Mouse (Mus musculus) Patski (cell line): ENCODE measurements around the gene Susd1. TPM values are rescaled to one million over a fixed set of nuclear protein-coding genes. Genes with fewer than 3 reads are reported as not detected.

Experiments
- ATAC-seq: fragments of 100-300 bp; one replicate; pipeline ENCODE4 v1.8.0; 2021
- CTCF ChIA-PET: fragments of 350-600 bp; sonication (Branson Sonifier 250); formaldehyde crosslinking; loops from one replicate; lab custom pipeline; 2022; ENCODE audit warnings: inconsistent platforms; lab: Charles Lee
- POLR2A ChIA-PET: fragments of 350-600 bp; sonication (Branson Sonifier 250); formaldehyde crosslinking; loops from one replicate; lab custom pipeline; 2022; ENCODE audit warnings: antibody characterized with exemption, inconsistent platforms; lab: Charles Lee
- DNase-seq: peaks from one replicate; pipeline ENCODE4 v3.0.0-alpha.2; 2011; ENCODE audit warnings: low read depth, low spot score
- H3K27me3 ChIP-seq: fragments of 371-371 bp; one replicate; pipeline ENCODE4 v1.5.1; 2021
- CTCF ChIP-seq: fragments of 100-300 bp; IDR thresholded peaks from one replicate; pipeline ENCODE4 v1.5.1; 2021
- in situ Hi-C: fragments of 300-500 bp; cut with MboI; formaldehyde crosslinking; loops from 3 replicates; pipeline ENCODE4 v1.11.1; 2018; ENCODE audit warnings: low pct_unique_long_range_greater_than_20kb, mixed read lengths
- polyA plus RNA-seq: library from polyadenylated mRNA; unstranded; gene quantifications from one replicate; pipeline ENCODE4 v1.2.3, GENCODE M21; 2021

Gene Susd1
- polyA plus RNA-seq, 1 experiment from 2014 or later, result 2.1 TPM

DNA sequence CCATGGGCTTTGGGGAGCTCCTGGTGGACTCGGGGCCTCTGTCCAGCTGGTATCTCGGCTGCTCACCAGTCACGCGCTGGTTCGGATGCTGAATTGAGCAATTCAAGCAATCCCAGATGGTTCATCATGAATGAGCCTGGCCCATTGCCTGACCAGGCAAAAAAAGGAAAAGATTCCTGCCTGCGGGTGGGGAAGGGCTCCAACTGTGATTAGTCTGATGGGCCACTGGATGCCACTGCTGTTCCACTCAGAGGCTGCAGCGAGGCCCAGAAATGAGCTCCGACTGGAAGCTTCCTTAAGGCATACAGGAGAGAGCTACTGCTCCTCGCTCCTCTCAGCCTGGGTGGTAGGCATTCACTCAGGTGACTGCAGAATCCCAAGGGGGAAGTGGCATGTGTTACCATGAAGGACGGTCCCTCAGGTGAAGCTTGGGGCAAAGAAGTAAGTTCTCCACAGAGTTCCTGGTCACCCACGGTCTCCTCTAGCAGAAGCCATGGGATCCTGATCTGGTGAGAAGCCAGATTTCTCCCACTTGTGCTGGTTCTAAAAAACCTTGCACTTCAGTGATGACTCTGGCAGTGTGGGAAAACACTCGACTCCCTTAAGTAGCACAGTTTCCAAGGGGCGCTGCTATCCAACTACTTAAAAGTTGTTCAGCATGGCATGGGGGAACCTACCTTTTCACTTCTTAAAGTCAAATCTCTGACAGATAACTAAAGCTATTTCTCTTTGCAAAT is 57.3 kb downstream of the Susd1 start:
- POLR2A ChIA-PET, result interaction anchor here (1.0 kb wide), 1 partner anchor 191 kb away, joined by 3 read pairs; no protein-coding TSS in a partner anchor
- peak; percentile 94 for TF ChIP-seq CTCF
- ATAC-seq, result peak; percentile 79

GRCm38 (mm10) chr4:59380478-59380877 is 58.0 kb downstream of the Susd1 start:
- in situ Hi-C loops, result loop anchor here (5.0 kb wide), 1 partner anchor 192 kb away; no protein-coding TSS in a partner anchor
- CTCF ChIA-PET, result interaction anchor here (1.0 to 3.0 kb wide), 19 partner anchors 9 to 404 kb away, joined by 3 to 32 read pairs (median 6); no protein-coding TSS in a partner anchor
- H3K27me3 ChIP-seq, result no peaks in the 10 kb centered on the region
- TF ChIP-seq CTCF, result no peak
- ATAC-seq (no peak), DNase-seq (no peak)
- POLR2A ChIA-PET, result interaction anchor here (0.6 kb wide), 1 partner anchor 400 kb away, joined by 3 read pairs; no protein-coding TSS in a partner anchor

More for the DNA sequence above, 57.3 kb downstream of the Susd1 start:
- CTCF ChIA-PET, result interaction anchor here (0.6 to 3.0 kb wide), 31 partner anchors 10 to 490 kb away, joined by 3 to 32 read pairs (median 4); partner anchors contain the start of gene Hsdl2
- peak; percentile 68 for DNase-seq
- H3K27me3 ChIP-seq, result no peaks in the 10 kb centered on the region
- in situ Hi-C loops, result loop anchor here (5.0 kb wide), 1 partner anchor 191 kb away; no protein-coding TSS in a partner anchor

GRCm38 (mm10) chr4:59379876-59380275 is 58.6 kb downstream of the Susd1 start:
- ChIA-PET POLR2A (interaction anchor here (0.5 to 0.6 kb wide), 2 partner anchors 28 to 401 kb away, joined by 3 read pairs; no protein-coding TSS in a partner anchor), CTCF (interaction anchor here (0.7 to 3.0 kb wide), 7 partner anchors 8 to 195 kb away, joined by 3 to 32 read pairs (median 10); no protein-coding TSS in a partner anchor)
- in situ Hi-C loops, result loop anchor here (5.0 kb wide), 1 partner anchor 192 kb away; no protein-coding TSS in a partner anchor
- no peak for ATAC-seq
- H3K27me3 ChIP-seq, result no peaks in the 10 kb centered on the region
- no peak for DNase-seq
- no peak for TF ChIP-seq CTCF

DNA sequence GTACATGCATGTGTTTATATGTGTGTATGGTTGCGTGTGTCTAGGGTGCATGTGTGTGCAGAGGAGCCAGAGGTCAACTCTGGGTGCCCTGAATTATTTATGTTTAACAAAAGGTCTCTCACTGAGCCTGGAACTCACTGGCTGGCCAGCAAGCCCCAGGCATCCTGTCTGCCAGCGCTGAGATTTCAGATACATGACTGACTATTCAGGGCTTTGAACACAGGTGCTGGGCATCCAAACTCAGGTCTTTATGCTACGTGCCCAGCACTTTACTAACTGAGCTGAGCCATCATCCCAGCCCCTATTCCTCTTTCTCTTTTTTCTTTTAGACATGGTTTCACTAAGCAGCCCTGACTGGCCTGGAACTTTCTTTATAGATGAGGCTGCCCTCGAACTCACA is 59.8 kb downstream of the Susd1 start:
- in situ Hi-C loops, result no loop called here
- ChIA-PET CTCF (no interaction called here), POLR2A (no interaction called here)
- DNase-seq (no peak), ATAC-seq (no peak)
- no peak for TF ChIP-seq CTCF
- no peaks in the 10 kb centered on the region for H3K27me3 ChIP-seq

DNA sequence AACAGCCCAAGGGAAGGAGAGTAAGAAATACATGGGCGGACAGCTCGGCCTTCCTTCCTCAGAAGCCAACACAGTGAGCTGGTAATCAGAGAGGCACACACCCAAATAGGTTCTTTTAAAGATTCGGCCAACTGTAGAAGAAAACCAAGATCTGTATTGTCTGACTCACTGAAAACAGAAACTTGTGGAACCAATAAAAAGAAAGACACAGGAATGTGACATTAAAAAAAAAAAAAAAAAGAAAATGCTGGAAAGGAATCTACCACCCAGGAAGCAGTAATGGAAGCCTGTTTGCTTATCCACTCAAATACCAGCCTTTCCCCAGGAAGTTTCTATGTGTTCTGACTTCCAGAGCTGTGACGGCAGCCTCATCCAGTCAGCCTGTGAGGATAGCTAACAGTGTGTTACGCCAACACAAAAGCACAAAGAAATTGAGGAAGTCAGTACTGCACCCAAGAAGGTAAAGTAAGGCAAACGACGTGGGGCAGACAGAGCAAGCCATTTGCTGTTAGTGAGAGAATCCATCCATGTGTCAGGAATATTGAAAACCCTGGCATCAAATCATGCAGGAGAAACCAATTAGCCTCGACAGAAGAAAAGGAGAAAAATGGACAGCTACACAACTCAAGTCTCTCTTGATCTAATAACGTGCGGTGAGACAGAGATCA is 64.0 kb downstream of the Susd1 start:
- no peaks in the 10 kb centered on the region for H3K27me3 ChIP-seq
- in situ Hi-C loops, result loop anchor here (5.0 to 25.0 kb wide), 2 partner anchors 403 to 563 kb away; no protein-coding TSS in a partner anchor
- ATAC-seq, result no peak
- no peak for DNase-seq
- ChIA-PET POLR2A (no interaction called here), CTCF (interaction anchor here (1.3 to 1.4 kb wide), 2 partner anchors 13 to 195 kb away, joined by 4 read pairs; no protein-coding TSS in a partner anchor)
- TF ChIP-seq CTCF, result no peak

DNA sequence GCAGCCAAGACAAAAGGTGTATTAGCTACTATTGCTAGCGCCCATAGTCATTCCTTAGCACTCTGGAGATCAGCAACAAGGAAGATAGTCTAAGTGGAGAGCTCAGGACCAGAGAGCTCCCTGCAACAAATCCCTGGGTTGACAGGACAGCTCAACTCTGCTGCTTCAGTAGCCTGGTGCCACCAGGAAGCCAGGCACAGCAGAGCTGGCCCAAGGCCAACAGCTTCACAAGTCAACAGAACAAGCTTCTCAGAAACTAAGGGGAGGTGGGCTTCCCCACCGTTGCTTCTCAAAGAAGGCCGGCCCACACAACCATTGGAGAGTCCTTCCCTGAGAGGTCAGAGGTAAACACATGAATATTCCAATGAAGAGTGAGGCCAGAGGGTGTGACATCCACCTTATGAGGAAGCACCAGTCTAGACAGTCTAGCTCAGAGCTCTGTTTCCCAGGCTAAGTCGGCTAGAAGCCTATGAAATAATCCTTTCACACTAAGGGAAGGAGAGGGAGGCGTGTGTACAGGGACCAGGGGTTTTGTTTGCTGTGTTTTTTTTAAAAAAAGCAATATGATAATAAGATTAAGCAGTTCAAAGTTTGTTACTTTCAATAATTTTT is 65.8 kb downstream of the Susd1 start:
- no peak for ATAC-seq
- H3K27me3 ChIP-seq, result no peaks in the 10 kb centered on the region
- TF ChIP-seq CTCF, result no peak
- CTCF ChIA-PET, result interaction anchor here (2.2 to 3.5 kb wide), 2 partner anchors 8 to 12 kb away, joined by 10 to 16 read pairs; no protein-coding TSS in a partner anchor
- no peak for DNase-seq
- POLR2A ChIA-PET, result no interaction called here
- in situ Hi-C loops, result loop anchor here (5.0 to 25.0 kb wide), 2 partner anchors 405 to 565 kb away; no protein-coding TSS in a partner anchor

DNA sequence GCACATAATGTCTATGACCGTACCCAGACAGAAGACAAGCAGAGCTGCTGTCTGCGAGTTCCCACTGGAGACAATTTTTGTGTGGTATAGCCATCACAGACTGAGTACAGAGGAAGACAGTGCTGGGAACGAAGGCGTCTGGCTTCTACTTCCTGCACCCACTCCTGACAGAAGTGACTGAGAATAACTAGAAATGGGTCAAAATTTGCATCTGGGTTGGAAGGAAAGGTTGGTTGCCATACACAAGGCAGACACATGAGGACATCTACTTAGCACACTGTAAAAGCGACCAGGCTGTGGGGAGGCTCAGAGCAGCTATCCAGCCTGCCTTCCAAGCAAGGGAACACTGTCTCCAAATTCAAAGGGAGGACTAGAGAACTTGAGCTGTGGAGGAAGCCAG is 66.5 kb downstream of the Susd1 start:
- H3K27me3 ChIP-seq, result no peaks in the 10 kb centered on the region
- no peak for TF ChIP-seq CTCF
- DNase-seq (no peak), ATAC-seq (no peak)
- in situ Hi-C loops, result loop anchor here (5.0 to 25.0 kb wide), 2 partner anchors 405 to 565 kb away; no protein-coding TSS in a partner anchor
- ChIA-PET CTCF (interaction anchor here (2.2 to 3.5 kb wide), 2 partner anchors 9 to 11 kb away, joined by 10 to 16 read pairs; no protein-coding TSS in a partner anchor), POLR2A (no interaction called here)

DNA sequence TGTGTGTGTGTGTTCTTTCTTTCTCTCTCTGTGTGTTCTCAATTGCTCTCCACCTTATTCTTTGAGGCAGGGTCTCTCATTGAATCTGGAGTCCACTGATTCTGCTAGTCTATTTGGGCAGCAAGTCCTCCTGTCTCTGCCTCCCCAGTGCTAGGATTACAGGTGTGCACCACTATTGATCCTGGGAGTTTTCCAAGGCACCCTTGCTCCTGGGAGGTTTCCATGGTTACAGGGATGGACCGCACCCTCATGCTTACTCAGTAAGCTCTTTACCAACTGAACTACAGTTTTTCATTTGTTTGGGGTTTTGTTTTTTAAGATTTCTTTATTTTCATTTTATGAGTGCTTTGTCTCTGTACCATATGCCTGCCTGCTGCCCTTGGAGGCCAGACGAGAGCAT is 68.5 kb downstream of the Susd1 start:
- ATAC-seq (no peak), DNase-seq (no peak)
- TF ChIP-seq CTCF, result no peak
- no peaks in the 10 kb centered on the region for H3K27me3 ChIP-seq
- in situ Hi-C loops, result loop anchor here (5.0 to 25.0 kb wide), 2 partner anchors 407 to 567 kb away; no protein-coding TSS in a partner anchor
- ChIA-PET POLR2A (no interaction called here), CTCF (interaction anchor here (1.5 to 3.5 kb wide), 2 partner anchors 11 to 200 kb away, joined by 4 to 16 read pairs; no protein-coding TSS in a partner anchor)

GRCm38 (mm10) chr4:59368118-59368517 is 70.3 kb downstream of the Susd1 start:
- DNase-seq, result no peak
- POLR2A ChIA-PET, result no interaction called here
- in situ Hi-C loops, result loop anchor here (25.0 kb wide), 1 partner anchor 569 kb away; no protein-coding TSS in a partner anchor
- CTCF ChIA-PET, result no interaction called here
- ATAC-seq, result no peak
- no peak for TF ChIP-seq CTCF
- H3K27me3 ChIP-seq, result no peaks in the 10 kb centered on the region
